Mouse (Mus musculus): ENCODE data around the gene Gm20388.

DNA sequence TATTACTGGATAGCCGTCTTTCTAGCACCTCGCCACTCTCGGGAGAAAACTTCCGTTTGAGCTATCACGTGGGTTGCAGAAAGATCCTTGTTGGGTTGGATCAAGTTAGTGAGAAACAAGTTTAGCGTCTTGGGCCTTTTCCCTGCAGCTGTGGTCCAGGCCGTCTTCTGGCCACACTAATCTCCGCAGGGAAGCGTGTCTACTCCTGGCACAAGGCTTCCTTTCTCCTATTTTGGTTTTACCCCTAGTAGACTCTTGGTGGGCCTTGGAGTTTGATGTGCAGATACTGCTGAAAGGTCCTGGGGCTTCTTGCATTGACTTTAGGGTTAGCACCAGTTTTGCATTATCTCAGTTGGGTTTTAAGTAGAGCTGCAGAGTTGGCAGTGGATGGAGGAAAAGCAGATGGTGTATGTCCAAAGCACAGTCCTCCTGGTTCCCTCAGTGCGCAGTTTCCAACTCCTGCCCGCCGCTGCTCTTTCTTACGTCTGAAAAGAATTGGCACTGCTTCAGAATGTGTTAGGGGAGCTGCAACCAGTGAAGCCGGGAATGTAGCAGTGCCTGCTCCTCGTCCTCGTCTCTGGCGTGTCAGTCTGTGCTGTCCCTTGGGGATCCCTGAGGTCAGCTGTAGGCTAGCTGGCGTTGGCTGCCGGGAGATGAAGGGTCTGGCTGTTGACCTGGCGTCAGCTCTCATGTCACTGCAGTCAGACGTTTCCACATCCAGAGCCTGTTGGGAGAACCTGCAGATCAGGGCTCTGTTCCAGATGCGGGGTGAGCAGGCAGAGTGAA is 2107.6 kb downstream of the Gm20388 start:
- TF ChIP-seq CTCF (IDR thresholded peaks at IDR 0.05; ENCODE audit: low read depth, low read length) (no peak), POLR2A (IDR thresholded peaks at IDR 0.05; ENCODE audit: insufficient read depth, low read length) (no peak), EP300 (IDR thresholded peaks at IDR 0.05; ENCODE audit: insufficient read depth, low read depth, low read length) (no peak)

All from ES-Bruce4 (cell line).